Mouse (Mus musculus) spleen, postnatal 4 days (tissue): ENCODE measurements at regions not wholly inside any gene's neighbourhood (a gene's known extent, or its start where the extent isn't known, plus 50 kb on each side); places are given as distances from the start of the nearest gene placed in this dataset.

Source experiments
- DNase-seq, 2 experiments: peaks; one replicate each; pipeline ENCODE4 v3.0.0; 2022; ENCODE audit warnings: low spot score in 2 of 2

DNA sequence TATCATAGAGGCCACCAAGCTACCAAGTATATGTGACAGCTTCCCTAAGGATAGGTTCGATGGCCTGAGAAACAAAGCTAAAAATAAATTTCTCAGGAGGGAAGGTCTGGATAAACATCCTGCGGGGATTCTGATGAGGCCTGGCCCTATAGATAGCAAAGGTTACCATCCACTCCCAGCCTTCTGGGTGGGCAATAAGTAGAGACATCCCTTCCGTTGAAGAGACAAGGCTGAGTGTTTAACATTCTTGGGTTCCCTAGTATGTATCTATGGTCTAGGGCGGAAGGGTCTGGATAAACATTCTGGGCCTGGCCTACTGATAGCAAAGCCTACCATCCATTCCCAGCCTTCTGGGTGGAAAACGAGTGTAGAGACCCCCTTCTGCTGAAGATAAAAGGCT, 180.5 kb upstream of the Dlk1 start:
- no peak for DNase-seq

DNA sequence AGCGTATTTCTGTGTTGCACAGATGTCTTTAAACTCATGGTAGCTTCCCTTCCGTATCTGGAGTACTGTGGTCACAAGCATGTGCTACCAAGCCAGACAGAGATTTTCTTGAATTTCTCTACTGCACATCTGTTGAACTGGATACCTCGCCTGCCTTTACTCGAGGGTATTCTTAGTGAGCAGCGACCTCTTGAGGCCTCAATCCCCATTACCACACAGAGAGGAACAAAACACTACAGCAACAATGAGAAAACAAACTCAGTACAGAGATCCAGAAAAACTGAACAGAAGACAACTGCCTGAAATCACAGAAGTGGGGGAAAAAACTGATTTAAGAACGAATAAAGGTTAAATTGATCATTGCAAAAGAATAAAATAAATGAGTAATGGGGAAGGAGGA, 137.8 kb upstream of the Dlk1 start:
- no peak for DNase-seq

DNA sequence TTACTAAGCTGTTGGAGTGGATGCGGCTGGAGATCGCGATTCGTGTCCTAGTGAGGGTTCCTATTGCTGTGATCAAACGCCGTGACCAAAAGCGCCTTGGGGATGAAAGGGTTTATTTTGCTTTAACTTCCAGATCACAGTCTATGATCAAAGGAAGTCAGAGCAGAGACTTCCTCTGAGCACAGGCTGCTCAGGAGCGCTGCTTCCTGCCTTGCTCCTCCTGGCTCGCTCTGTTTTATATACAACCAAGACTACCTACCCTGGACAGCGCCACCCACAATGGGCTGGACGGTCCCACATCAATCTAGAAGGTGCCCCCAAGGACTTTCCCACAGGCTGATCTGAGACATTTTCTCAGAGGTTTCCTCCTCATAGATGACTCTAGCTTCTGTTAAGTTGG, 126.6 kb upstream of the Dlk1 start:
- no peak for DNase-seq

DNA sequence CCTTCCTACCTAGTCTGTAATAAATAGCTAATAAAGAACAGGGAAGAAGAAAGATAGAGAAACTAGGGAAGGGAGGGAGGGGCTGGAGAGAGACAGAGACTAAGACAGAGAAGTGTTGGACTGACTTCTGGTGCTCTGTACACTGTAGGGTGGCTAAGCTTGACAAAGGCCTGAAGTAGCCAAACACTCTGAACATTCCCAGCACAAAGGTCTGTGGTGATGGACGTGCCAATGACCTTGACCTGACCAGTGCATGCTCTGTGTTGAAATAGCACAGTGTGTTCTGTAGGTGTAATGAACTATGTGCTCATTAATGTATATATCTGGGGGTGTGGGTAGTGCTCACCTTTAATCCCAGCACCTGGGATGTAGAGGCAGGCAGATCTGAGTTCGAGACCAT, 81.3 kb upstream of the Dlk1 start:
- DNase-seq, result no peak

DNA sequence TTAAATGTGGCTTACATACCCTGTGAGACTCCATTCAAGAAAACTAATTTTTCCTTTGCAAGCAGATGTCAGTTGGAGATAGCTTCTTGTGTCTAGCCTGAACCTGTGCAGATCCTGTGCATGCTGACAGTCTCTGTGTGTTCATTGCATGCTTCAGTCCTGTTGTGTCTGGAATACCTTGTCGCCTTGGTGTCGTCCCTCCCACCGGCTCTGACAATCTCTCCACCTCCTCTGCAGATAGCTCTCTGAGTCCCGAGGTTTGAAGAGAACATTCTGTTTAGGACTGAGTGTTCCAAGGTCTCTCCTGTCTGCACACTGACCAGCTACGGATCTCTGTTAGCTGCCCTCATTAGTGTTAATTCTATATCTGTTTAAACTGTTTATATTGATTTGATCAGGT, 66.8 kb upstream of the Dlk1 start:
- peak in 1 of 2 experiments; percentile 21 for DNase-seq

DNA sequence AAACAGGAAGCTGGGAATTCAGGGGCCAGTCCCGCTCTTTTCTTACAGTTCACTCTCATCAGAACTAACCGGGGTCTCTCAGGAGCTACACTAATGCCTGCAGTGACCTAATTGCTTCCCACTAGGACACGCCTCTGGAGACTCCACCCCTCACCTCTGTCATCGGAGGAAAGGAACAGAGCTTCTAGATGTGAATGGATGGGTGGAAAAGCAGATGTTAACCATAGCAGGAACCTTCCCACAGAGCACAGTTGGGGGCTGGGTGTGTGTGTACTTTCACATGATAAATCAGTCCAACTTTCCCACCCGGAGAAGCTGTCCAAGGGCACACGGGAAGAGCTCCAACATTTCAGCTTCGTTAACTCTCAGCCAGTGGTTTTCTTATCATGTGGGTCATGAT, 63.8 kb upstream of the Dlk1 start:
- DNase-seq, result no peak

DNA sequence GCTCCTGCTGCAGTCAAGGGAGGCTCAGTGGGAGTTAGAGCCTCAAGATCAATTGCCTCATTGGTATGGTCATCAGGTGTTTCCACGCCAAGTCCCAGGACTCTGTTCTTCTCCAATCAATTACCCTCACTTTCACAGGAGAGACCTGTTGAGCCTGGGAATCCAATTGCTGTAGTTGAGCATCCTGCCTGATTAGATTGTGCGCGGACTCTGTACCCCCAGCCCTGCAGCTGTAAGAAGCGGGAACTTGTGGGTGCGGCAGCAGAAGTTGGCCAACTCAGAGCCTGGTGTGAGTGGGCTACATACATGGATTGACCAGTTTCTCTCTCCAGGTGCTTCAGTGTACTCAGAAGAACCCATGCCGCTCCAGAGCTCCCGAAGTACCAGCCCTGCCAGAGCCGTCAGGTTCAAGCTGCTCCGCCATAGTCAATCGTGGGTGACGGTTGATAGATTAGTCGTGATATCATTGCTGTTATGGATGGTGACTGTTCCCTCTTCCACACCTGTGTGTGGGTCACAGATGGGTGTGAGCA, 62.2 kb upstream of the Dlk1 start:
- DNase-seq, result no peak

DNA sequence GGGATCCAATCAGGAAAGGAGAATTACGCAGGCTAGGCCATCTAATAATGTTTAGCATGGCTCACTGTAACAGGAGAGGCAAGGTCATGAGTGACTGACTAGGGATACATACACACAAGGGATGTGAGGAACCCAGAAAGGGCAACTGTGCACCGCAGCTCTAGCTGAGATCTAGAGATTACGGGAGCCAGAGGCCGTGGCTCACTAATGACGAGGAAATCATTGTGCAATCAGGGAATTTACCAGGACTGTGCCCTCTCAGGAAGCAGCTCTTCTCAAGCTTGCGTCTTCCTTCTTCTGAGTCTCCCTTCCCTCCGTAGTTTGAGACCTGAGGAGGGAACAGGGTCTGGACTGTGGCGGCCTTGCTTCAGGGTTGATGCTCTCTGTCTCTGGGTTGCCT, 61.6 kb upstream of the Dlk1 start:
- no peak for DNase-seq

DNA sequence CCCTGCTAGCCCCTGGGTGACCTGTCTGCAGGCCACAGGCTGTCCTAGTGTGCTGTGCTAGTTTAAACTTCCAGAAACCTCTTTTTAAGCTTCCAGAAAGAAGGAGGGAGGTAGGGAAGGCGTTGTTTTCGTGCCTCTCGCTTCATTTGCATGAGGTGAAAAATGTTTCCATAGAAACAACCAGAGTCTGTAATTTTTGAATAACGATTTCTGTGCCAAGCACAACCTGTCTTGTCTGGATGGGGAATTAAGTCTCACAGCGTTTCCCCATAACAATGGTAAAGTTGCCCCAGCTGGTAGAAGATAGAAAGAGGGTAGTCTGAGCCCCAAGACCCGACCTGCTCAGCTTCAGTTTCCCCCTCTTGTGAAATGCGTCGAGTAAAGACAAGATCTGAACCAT, 59.3 kb upstream of the Dlk1 start:
- no peak for DNase-seq

DNA sequence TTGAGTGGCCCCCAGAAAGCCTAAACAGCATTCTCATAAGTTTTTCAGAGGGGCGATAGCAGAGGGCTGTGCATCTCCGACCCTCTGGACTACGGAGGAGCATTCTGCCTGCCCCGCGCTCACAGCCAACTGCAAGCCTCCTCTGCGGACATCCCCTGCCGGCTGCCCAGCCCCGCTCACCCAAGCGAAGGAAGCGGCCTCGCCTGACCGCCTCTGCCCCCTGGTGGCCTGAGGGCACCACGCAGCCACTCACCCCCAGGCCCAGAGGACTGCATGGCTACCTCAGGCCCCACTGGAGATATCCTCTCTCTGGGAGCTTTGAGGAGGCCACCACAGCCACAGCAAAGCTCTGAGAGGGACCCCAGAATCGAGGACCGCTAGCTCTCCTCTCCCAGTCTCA, 58.8 kb upstream of the Dlk1 start:
- peak; percentile 60 to 86 for DNase-seq

DNA sequence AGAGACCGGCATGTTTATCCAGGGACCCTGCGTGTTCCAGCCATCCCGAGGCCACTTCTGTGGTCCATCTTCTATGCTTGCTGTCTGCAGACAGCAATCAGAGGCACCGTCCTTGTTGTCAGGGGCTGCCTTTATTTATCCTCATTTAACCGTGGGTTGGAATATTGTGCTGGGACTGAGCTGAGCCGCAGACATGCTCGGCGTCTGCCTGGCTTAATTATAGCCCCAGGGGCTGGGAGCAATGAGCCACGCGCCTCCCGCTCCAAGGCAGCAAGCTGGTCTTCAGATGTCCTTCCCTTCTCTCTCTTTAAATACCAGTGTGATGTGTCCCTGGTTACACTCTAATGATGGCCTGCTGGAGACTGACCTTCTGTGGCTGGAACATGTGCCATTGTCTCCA, 58.2 kb upstream of the Dlk1 start:
- DNase-seq, result no peak

DNA sequence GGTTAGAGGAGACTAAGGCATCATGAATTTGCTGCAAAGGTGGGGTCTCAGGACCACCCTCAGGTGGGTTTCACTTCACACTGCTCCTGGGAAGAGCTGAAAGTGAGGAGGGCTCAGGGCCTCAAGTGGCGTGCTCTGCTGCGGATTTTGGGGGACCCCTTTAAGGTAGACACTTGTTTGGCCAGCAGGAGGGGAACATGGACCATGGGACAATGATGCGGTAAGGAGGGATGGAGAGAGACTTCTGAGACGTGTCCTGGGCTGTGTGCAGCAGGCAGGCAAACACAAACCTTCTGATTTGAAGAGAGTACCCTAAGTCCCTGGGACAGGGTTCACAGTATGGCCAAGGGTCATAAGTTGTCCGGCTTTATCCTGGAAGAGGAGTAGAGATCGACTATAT, 56.0 kb upstream of the Dlk1 start:
- no peak for DNase-seq

DNA sequence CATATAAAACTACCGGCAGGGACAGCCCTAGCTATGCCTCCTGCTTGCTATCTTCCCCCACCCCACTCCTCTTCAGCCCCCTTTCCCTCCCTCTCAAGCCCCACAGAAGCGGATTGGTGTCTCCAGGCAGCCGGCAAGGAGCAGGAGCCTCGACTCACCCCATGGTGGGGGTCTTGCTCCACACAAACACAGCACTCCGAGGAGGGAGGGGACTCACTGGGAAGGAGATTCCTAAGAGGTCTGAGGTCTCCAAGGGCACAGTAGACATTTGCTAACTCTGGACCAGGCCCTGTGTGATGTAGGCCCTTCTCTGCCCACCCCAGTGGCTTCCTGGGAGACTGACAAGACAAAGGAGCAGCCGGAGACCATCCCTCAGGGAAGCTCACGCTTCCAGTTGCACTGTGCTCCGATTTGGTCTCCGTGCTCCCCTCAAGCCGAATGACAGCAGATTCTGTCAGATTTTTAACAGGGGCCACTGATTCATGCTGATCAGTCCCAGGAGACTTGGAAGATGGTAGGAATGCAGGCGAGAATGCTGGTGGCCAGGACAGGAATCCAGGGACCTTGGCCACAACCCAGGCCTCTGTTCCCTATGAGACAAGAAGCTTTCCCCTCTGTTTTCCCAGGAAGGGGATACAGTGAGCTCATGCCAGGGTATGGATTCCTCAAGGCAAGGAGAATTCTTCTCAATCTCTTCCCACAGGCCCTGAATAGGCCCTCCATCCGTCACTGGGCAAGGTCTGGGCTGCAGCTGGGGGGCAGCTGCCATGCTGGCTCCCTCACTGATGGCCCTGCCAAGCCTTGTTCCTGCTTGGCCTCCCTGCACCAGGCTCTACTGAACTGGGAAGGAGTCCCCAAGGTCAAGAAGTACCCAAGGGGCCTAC, 55.2 kb upstream of the Dlk1 start:
- DNase-seq, result no peak

DNA sequence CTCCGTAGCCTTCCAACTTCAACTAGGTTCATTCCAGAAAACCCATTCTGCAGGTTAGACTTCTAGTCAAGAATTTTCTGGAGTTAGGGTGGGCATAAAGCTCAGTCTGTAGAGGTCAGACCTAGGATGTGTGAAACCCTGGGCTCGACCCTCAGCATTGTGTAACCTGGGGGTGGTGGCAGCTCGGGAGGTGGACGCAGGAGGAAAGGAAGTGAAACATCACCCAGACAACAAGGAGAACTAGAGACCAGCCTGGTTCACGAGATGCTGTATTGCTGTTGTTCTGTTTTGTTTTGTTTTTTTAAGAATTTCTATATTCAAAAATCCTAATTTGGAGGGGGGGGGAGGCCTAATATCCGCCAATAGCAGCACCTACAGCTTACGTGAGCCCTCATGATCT, 54.1 kb upstream of the Dlk1 start:
- DNase-seq, result no peak

DNA sequence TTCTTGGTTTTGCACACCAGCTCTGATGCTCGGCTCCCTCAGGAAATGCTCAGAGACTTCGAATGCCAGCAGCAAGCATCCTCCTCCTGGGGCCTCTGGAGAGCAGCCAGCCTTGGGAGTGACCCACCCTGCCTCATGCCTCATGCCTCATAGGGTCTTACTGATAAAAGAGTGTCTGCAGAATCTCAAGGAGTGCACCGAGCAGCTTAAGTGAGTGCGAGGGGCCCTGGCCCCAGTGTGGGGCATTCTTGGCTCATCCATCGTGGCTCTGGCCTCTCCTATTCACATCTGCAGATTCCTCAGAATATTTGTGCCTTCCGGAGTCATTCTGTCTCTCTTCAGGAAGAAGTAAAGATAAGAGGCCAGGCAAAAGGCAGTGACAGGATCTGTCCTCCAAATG, 53.7 kb upstream of the Dlk1 start:
- no peak for DNase-seq

DNA sequence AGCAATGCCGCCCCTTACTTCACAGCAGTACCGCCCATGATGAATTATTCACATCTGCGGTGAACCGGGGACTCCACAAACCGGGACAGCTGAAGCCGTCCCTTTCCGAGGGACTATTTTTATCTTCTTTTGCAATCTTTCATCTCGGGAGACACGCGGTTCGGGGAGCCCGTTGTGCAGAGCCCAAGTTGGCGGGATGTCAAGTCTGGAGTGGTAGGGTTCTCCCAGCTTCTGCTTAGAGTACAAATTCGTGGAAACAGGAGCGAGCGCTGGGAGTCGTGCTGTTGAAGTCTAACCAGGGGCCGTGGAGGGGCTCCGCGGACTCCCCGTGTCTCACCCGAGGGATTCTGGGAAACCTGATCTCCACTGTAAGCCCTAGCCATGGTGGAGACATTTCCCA, 53.0 kb upstream of the Dlk1 start:
- no peak for DNase-seq

DNA sequence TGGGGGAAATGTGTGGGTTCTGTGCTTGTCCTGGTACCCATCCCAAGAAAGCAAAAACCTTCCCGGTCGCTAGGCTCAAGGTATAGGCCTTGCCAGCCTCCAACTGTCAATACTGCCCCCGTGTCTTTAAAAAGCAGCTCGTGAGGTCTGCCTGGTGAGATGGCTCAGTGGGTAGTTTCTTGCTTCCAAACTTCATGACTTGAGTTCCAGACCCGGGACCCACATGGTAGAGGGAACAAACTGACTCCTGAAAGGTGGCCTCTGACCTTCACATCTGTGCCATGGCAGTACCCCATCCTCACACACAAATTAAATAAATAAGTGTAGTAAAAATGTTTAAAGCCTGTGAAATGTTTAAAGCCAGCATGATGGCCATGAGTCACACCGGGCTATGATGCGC, 52.6 kb upstream of the Dlk1 start:
- no peak for DNase-seq

DNA sequence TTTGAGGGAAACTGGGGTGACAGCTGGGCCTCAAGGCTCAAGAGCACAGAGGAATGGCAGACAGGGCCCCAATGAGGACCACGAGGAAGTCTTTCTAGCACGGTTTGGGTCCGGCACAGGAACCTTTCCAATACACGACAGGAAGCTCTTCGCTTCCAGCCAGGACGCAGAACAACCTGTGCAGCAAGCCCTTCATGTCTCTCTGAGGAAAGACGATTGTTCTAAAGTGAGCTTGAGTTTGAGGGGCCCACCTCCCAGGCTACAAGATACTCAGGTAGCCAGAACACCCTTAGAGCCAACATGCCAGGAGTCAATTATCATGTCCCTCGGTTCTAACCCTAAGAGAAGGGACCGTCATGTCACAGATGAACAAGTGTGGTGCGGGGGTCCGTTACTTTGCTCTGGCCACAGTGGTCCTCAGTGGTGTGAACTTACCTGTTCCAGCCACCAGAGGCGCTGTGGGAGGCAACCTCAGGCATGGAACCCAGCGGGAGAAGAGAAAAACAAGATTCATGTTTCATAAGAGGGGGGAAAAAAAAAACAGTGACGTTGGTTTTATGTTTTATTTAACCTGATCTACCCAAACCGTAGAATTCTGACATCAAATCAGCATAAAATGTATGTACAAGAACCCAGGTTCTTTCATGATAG, 51.6 kb upstream of the Dlk1 start:
- no peak for DNase-seq

DNA sequence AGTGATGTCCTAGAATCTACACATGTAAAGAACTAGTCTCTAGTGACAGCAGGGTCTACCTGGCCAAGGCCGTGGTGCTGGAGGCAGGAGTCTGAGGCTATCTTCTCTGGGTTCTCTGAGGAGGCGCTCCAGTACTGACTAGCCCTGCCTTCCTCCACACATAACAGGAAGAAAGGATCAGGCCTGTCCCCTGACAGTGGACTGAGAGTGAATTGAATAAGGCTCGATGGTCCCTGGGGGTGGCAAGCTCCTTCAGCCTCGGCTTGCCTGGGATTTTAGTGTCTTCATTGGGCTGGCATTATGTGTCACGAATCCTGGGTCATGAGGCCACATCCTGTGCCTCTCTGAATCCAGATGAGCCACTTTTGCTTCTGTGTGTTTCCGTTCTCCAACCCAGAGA, 50.9 kb upstream of the Dlk1 start:
- no peak for DNase-seq

DNA sequence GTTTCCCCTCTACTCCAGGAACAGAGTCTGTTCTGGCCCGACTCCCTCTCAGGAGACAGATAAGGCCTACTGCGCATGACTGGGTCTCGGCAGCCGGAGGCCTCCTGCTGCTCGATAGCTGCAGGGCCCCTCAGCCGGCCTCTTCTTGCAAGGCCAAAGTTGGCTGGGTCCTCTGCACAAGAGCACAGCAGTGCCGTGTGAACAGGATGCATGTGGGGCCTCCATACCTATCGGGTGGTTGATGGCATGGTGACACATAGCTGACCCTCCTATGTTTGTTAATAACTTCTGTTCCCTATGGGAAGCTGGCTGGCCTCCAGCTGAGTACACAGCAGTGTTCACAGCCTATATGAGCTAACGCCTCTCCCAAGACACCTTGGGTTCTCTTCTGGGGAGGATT, 50.4 kb upstream of the Dlk1 start:
- DNase-seq, result no peak
